Mouse (Mus musculus) CH12.LX (cell line): Measurements from ENCODE around the gene Heyl. TPM values are rescaled to one million over a fixed set of nuclear protein-coding genes. Genes with fewer than 3 reads are reported as not detected.

Experiments
- DNase-seq: peaks from one replicate; pipeline ENCODE4 v3.0.0-alpha.2; 2013; ENCODE audit errors: extremely low read depth
- H3K27ac ChIP-seq: 2 replicates; pipeline ENCODE4 v1.5.1; 2012; ENCODE audit warnings: low read depth, mild to moderate bottlenecking, control low read depth, moderate library complexity; ENCODE audit not compliant: insufficient read depth
- H3K27me3 ChIP-seq: replicated peaks from 2 replicates; pipeline ENCODE3; 2012; ENCODE audit warnings: inconsistent platforms
- H3K36me3 ChIP-seq, 2 experiments: replicated peaks in 1 of 2; 2 replicates each; pipeline versions ENCODE3 to v1.6.1; 2012; ENCODE audit warnings: inconsistent platforms in 1 of 2, low read length in 1 of 2, mild to moderate bottlenecking in 1 of 2, mixed read lengths in 1 of 2, moderate library complexity in 1 of 2; ENCODE audit not compliant: control insufficient read depth in 1 of 2, insufficient read depth in 1 of 2
- H3K4me1 ChIP-seq, 2 experiments: 2 replicates each; pipeline ENCODE4 v1.6.1; 2012; ENCODE audit warnings: inconsistent platforms in 1 of 2, moderate library complexity in 1 of 2; ENCODE audit not compliant: insufficient read depth in 2 of 2, control insufficient read depth in 1 of 2
- H3K4me2 ChIP-seq: 2 replicates; pipeline ENCODE4 v1.6.1; 2012; ENCODE audit warnings: low read depth, mild to moderate bottlenecking, control low read depth; ENCODE audit not compliant: poor library complexity, insufficient read depth, severe bottlenecking
- H3K4me3 ChIP-seq, 3 experiments: fragments of 150-350 bp in 1 of 3; sonication (generic) in 1 of 3; replicated peaks in 1 of 3; 2 replicates each; pipeline versions ENCODE3 to v1.5.1; 2011 to 2012; ENCODE audit warnings: low read depth in 2 of 3, low read length in 2 of 3, mild to moderate bottlenecking in 2 of 3, moderate library complexity in 2 of 3, control low read depth in 1 of 3, improper control_type of control experiment in 1 of 3, inconsistent platforms in 1 of 3, mixed read lengths in 1 of 3; ENCODE audit not compliant: poor library complexity in 1 of 3
- H3K79me2 ChIP-seq: replicated peaks from 2 replicates; pipeline ENCODE4 v1.6.1; 2012; ENCODE audit warnings: mild to moderate bottlenecking, moderate library complexity; ENCODE audit not compliant: control insufficient read depth, poor library complexity, insufficient read depth, severe bottlenecking; ENCODE audit errors: extremely low read depth
- H3K9ac ChIP-seq: 2 replicates; pipeline ENCODE4 v1.6.1; 2012; ENCODE audit warnings: low read depth, mild to moderate bottlenecking, control low read depth, moderate library complexity; ENCODE audit not compliant: insufficient read depth
- H3K9me3 ChIP-seq: replicated peaks from 2 replicates; pipeline ENCODE3; 2012; ENCODE audit warnings: low read length, inconsistent platforms, mixed read lengths
- BHLHE40 ChIP-seq: IDR thresholded peaks from 2 replicates; pipeline ENCODE4 v1.6.1; 2011; ENCODE audit warnings: mild to moderate bottlenecking, low read depth, low read length, improper control_type of control experiment
- ELF1 ChIP-seq: IDR thresholded peaks from 2 replicates; pipeline ENCODE4 v1.6.1; 2014; ENCODE audit warnings: low read depth, mild to moderate bottlenecking, inconsistent platforms, low read length, improper control_type of control experiment
- EP300 ChIP-seq: IDR thresholded peaks from 2 replicates; pipeline ENCODE4 v1.6.1; 2011; ENCODE audit warnings: low read length, improper control_type of control experiment
- ETS1 ChIP-seq: conservative IDR thresholded peaks from 2 replicates; pipeline ENCODE4 v1.6.1; 2012; ENCODE audit warnings: low read depth, mild to moderate bottlenecking, inconsistent platforms, low read length, improper control_type of control experiment, moderate library complexity
- HCFC1 ChIP-seq: IDR thresholded peaks from 2 replicates; pipeline ENCODE4 v1.6.1; 2012; ENCODE audit warnings: low read depth, mild to moderate bottlenecking, inconsistent platforms, low read length, improper control_type of control experiment
- IRF4 ChIP-seq: IDR thresholded peaks from 2 replicates; pipeline ENCODE4 v1.6.1; 2014; ENCODE audit warnings: low read depth, mild to moderate bottlenecking, inconsistent platforms, low read length, improper control_type of control experiment
- KAT2A ChIP-seq: IDR thresholded peaks from 2 replicates; pipeline ENCODE4 v1.6.1; 2012; ENCODE audit warnings: low read length, improper control_type of control experiment, inconsistent platforms; ENCODE audit not compliant: insufficient replicate concordance
- MAX ChIP-seq: IDR thresholded peaks from 2 replicates; pipeline ENCODE4 v1.6.1; 2011; ENCODE audit warnings: low read length, improper control_type of control experiment
- MAZ ChIP-seq: IDR thresholded peaks from 2 replicates; pipeline ENCODE4 v1.6.1; 2012; ENCODE audit warnings: low read depth, mild to moderate bottlenecking, inconsistent platforms, low read length, improper control_type of control experiment, moderate library complexity
- MXI1 ChIP-seq: IDR thresholded peaks from 2 replicates; pipeline ENCODE4 v1.6.1; 2011; ENCODE audit warnings: mild to moderate bottlenecking, low read depth, low read length, improper control_type of control experiment
- POLR2A ChIP-seq: IDR thresholded peaks from 2 replicates; pipeline ENCODE4 v1.6.1; 2011; ENCODE audit warnings: low read depth, mild to moderate bottlenecking, improper control_type of control experiment, low read length
- POLR2AphosphoS2 ChIP-seq: IDR thresholded peaks from 2 replicates; pipeline ENCODE4 v1.6.1; 2011; ENCODE audit warnings: low read depth, low read length, improper control_type of control experiment
- RAD21 ChIP-seq: IDR thresholded peaks from 2 replicates; pipeline ENCODE4 v1.6.1; 2011; ENCODE audit warnings: low read depth, mild to moderate bottlenecking, low read length, improper control_type of control experiment, moderate library complexity
- RCOR1 ChIP-seq: conservative IDR thresholded peaks from 2 replicates; pipeline ENCODE4 v1.6.1; 2012; ENCODE audit warnings: low read depth, mild to moderate bottlenecking, inconsistent platforms, low read length, improper control_type of control experiment
- SIN3A ChIP-seq: IDR thresholded peaks from 2 replicates; pipeline ENCODE4 v1.6.1; 2012; ENCODE audit warnings: low read length, improper control_type of control experiment, inconsistent platforms
- TCF12 ChIP-seq: IDR thresholded peaks from 2 replicates; pipeline ENCODE4 v1.6.1; 2014; ENCODE audit warnings: low read depth, mild to moderate bottlenecking, inconsistent platforms, low read length, improper control_type of control experiment
- UBTF ChIP-seq: IDR thresholded peaks from 2 replicates; pipeline ENCODE4 v1.6.1; 2012; ENCODE audit warnings: low read depth, mild to moderate bottlenecking, inconsistent platforms, low read length, improper control_type of control experiment, moderate library complexity
- USF1 ChIP-seq: IDR thresholded peaks from 2 replicates; pipeline ENCODE4 v1.6.1; 2014; ENCODE audit warnings: low read depth, mild to moderate bottlenecking, inconsistent platforms, low read length, improper control_type of control experiment
- USF2 ChIP-seq: conservative IDR thresholded peaks from 2 replicates; pipeline ENCODE4 v1.6.1; 2011; ENCODE audit warnings: low read depth, low read length, improper control_type of control experiment
- ZC3H11A ChIP-seq: IDR thresholded peaks from 2 replicates; pipeline ENCODE4 v1.6.1; 2012; ENCODE audit warnings: low read depth, mild to moderate bottlenecking, inconsistent platforms, low read length, improper control_type of control experiment
- ZMIZ1 ChIP-seq: IDR thresholded peaks from 2 replicates; pipeline ENCODE4 v1.6.1; 2012; ENCODE audit warnings: low read depth, mild to moderate bottlenecking, inconsistent platforms, low read length, improper control_type of control experiment
- dilution Hi-C: fragments of 300-500 bp; cut with MboI; formaldehyde crosslinking; loops from 2 replicates; pipeline ENCODE4 v1.14.3; 2020; ENCODE audit warnings: low sequenced_read_pairs; ENCODE audit not compliant: extremely low pct_unique_long_range_greater_than_20kb, extremely low pct_ligation_motif_present
- in situ Hi-C: fragments of 300-500 bp; cut with MboI; formaldehyde crosslinking; loops from 3 replicates; pipeline ENCODE4 v1.14.3; 2019; ENCODE audit warnings: low sequenced_read_pairs, low pct_ligation_motif_present, low pct_unique_long_range_greater_than_20kb, mixed read lengths
- polyA plus RNA-seq: library from polyadenylated mRNA; unstranded; fragments of >175 nt; gene quantifications from 2 replicates; pipeline ENCODE4 v1.2.1, GENCODE M21; 2012; ENCODE audit warnings: low read depth; ENCODE audit not compliant: insufficient read length
- total RNA-seq, 2 experiments: library from RNA; depleted of rRNA; stranded (reverse); fragments of 300-350 nt in 1 of 2; fragments of >200 nt in 1 of 2; gene quantifications; 2 replicates each; pipeline ENCODE4 v1.2.3; 2012 to 2014

The Heyl gene
- total and polyA plus RNA-seq, 3 experiments: not detected

DNA sequence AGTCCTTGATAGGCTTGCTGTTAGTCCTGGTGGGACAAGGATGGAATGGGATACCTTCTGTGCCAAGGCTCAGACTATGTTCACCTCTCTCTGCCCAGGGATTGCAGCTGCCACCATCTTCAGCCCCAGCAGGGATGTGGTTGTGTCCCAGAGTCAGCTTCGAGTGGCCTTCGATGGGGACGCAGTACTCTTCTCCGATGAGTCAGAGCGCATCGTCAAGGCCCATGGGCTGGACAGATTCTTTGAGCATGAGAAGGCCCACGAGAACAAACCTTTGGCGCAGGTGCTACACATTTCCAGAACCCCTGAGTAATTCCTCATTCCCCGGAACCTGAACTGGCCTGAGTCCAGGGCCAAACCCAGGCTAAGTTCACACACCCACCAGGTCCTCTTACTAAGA lies 19.4 kb upstream of the Heyl start:
- no peaks in the 10 kb centered on the region for H3K9me3 ChIP-seq
- H3K79me2 ChIP-seq: no peaks in the 10 kb centered on the region
- dilution Hi-C loops (no loop called here), in situ Hi-C loops (no loop called here)
- no peaks in the 10 kb centered on the region for H3K4me1 ChIP-seq
- no peak for DNase-seq
- no peak overlapping the region for H3K4me2 ChIP-seq
- H3K27ac ChIP-seq: no peak overlapping the region
- H3K9ac ChIP-seq: no peak overlapping the region
- H3K27me3 ChIP-seq: peaks cover 93% of the 10 kb centered on the region
- no peak overlapping the region for H3K4me3 ChIP-seq
- TF ChIP-seq ZMIZ1 (no peak), POLR2A (no peak), MAX (no peak)
- no peaks in the 10 kb centered on the region for H3K36me3 ChIP-seq

DNA sequence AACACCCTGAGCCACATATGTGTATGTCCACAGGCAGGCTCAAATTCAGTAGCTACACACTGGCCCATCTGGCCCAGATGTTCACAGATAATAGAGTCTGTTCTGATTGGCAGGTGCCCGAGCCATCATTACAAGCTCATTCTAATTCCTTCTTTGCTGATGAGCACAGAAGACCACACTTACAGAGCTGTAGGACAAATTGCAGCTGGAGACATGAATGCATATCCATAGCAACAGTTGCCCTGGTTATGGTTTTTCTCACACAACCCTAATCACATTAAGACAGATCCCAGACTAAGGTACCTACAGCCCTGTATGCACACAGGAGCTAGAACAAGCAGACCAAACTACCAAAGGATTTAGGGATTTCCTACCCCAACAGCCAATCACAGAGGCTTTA lies 18.0 kb upstream of the Heyl start:
- no peak overlapping the region for H3K4me3 ChIP-seq
- dilution Hi-C loops: no loop called here
- H3K79me2 ChIP-seq: no peaks in the 10 kb centered on the region
- DNase-seq: no peak
- TF ChIP-seq MXI1: no peak
- TF ChIP-seq ZMIZ1: no peak
- TF ChIP-seq KAT2A: no peak
- no peak for TF ChIP-seq POLR2A
- no peak for TF ChIP-seq ETS1
- TF ChIP-seq ZC3H11A: no peak
- TF ChIP-seq TCF12: no peak
- TF ChIP-seq RAD21: no peak
- TF ChIP-seq EP300: no peak
- no peak for TF ChIP-seq SIN3A
- no peak for TF ChIP-seq MAZ
- no peak for TF ChIP-seq UBTF
- TF ChIP-seq IRF4: no peak
- TF ChIP-seq HCFC1: no peak
- no peak for TF ChIP-seq USF1
- TF ChIP-seq ELF1: no peak
- TF ChIP-seq RCOR1: no peak
- TF ChIP-seq BHLHE40: no peak
- TF ChIP-seq POLR2AphosphoS2: no peak
- no peak for TF ChIP-seq USF2
- no peak overlapping the region for H3K9ac ChIP-seq
- in situ Hi-C loops: no loop called here
- no peak overlapping the region for H3K27ac ChIP-seq
- no peak overlapping the region for H3K4me2 ChIP-seq
- peaks cover 0 to 4% of the 10 kb centered on the region in 2 experiments; a peak in 1 of 4 replicates for H3K4me1 ChIP-seq
- no peaks in the 10 kb centered on the region for H3K36me3 ChIP-seq
- H3K9me3 ChIP-seq: no peaks in the 10 kb centered on the region
- H3K27me3 ChIP-seq: peaks cover 86% of the 10 kb centered on the region
